Mouse (Mus musculus): Measurements from ENCODE around the gene Map3k10. TPM values are rescaled to one million over a fixed set of nuclear protein-coding genes. Genes with fewer than 3 reads are reported as not detected.

Map3k10 gene
- polyA plus RNA-seq, 1 experiment from 2014 or later = 3.8 TPM

GRCm38 (mm10) chr7:27687836-27688235 is 13.4 kb upstream of the Map3k10 start:
- H3K4me2 ChIP-seq (ENCODE audit: low read length) = 0 out of 2 replicates have a peak overlapping the region, but pooled peaks have one; percentile 88
- ATAC-seq (ENCODE audit: insufficient number of reproducible peaks, insufficient read depth, low FRiP score, low read depth) = no peak
- H3K9me3 ChIP-seq (ENCODE audit: control insufficient read depth, low read length) = no peaks in the 10 kb centered on the region
- H3K4me1 ChIP-seq (ENCODE audit: control insufficient read depth in 2 of 2, insufficient read depth in 2 of 2, low read length in 2 of 2) = peaks cover 5 to 15% of the 10 kb centered on the region in 2 experiments
- H3K36me3 ChIP-seq (ENCODE audit: control insufficient read depth, insufficient read depth, low read length) = no peaks in the 10 kb centered on the region
- 78% methylated on average over 3 of the region's 3 CpGs for WGBS
- no peak overlapping the region for H3K4me3 ChIP-seq (ENCODE audit: control insufficient read depth in 1 of 2, insufficient read depth in 1 of 2, low read depth in 1 of 2, low read length in 2 of 2)
- no peak overlapping the region for H3K27ac ChIP-seq (replicated peaks in 1 of 2; ENCODE audit: control insufficient read depth in 1 of 2, insufficient read depth in 1 of 2, low read depth in 2 of 2, low read length in 2 of 2)
- peaks cover 10% of the 10 kb centered on the region; the same call in 1 of the 2 replicates for H3K27me3 ChIP-seq (ENCODE audit: control insufficient read depth, insufficient read depth, low read length)
- peak overlapping the region; percentile 85; the same call in 1 of the 2 replicates for H3K9ac ChIP-seq (ENCODE audit: low read length)

- no peaks in the 10 kb centered on the region for H3K9me3 ChIP-seq (ENCODE audit: control insufficient read depth, low read length)
- 79% methylated on average over 1 of the region's 1 CpGs for WGBS
These were observed 12.6 kb upstream of the Map3k10 start for GRCm38 (mm10) chr7:27687043-27687442.

GRCm38 (mm10) chr7:27685681-27686080 is 11.3 kb upstream of the Map3k10 start:
- no peak for ATAC-seq (ENCODE audit: insufficient number of reproducible peaks, insufficient read depth, low FRiP score, low read depth)
- Histone ChIP-seq H3K36me3 (ENCODE audit: control insufficient read depth, insufficient read depth, low read length) (no peaks in the 10 kb centered on the region), H3K9me3 (ENCODE audit: control insufficient read depth, low read length) (no peaks in the 10 kb centered on the region), H3K4me1 (ENCODE audit: control insufficient read depth in 2 of 2, insufficient read depth in 2 of 2, low read length in 2 of 2) (peaks cover 5 to 15% of the 10 kb centered on the region in 2 experiments), H3K27ac (replicated peaks in 1 of 2; ENCODE audit: control insufficient read depth in 1 of 2, insufficient read depth in 1 of 2, low read depth in 2 of 2, low read length in 2 of 2) (no peak overlapping the region), H3K9ac (ENCODE audit: low read length) (no peak overlapping the region), H3K4me2 (ENCODE audit: low read length) (peak overlapping the region; percentile 42), H3K27me3 (ENCODE audit: control insufficient read depth, insufficient read depth, low read length) (peaks cover 10% of the 10 kb centered on the region; the same call in 1 of the 2 replicates), H3K4me3 (ENCODE audit: control insufficient read depth in 1 of 2, insufficient read depth in 1 of 2, low read depth in 1 of 2, low read length in 2 of 2) (no peak overlapping the region)
- WGBS = 0% methylated on average over 6 of the region's 6 CpGs

More at GRCm38 (mm10) chr7:27687043-27687442, 12.6 kb upstream of the Map3k10 start:
- Histone ChIP-seq H3K4me2 (ENCODE audit: low read length) (no peak overlapping the region), H3K9ac (ENCODE audit: low read length) (no peak overlapping the region), H3K36me3 (ENCODE audit: control insufficient read depth, insufficient read depth, low read length) (no peaks in the 10 kb centered on the region), H3K4me3 (ENCODE audit: control insufficient read depth in 1 of 2, insufficient read depth in 1 of 2, low read depth in 1 of 2, low read length in 2 of 2) (no peak overlapping the region), H3K27me3 (ENCODE audit: control insufficient read depth, insufficient read depth, low read length) (peaks cover 10% of the 10 kb centered on the region; the same call in 1 of the 2 replicates), H3K27ac (replicated peaks in 1 of 2; ENCODE audit: control insufficient read depth in 1 of 2, insufficient read depth in 1 of 2, low read depth in 2 of 2, low read length in 2 of 2) (no peak overlapping the region), H3K4me1 (ENCODE audit: control insufficient read depth in 2 of 2, insufficient read depth in 2 of 2, low read length in 2 of 2) (peaks cover 5 to 15% of the 10 kb centered on the region in 2 experiments)
- no peak for ATAC-seq (ENCODE audit: insufficient number of reproducible peaks, insufficient read depth, low FRiP score, low read depth)

- H3K27me3 ChIP-seq (ENCODE audit: control insufficient read depth, insufficient read depth, low read length) = peaks cover 10% of the 10 kb centered on the region; the same call in 1 of the 2 replicates
- peaks cover 5 to 15% of the 10 kb centered on the region in 2 experiments for H3K4me1 ChIP-seq (ENCODE audit: control insufficient read depth in 2 of 2, insufficient read depth in 2 of 2, low read length in 2 of 2)
- H3K4me2 ChIP-seq (ENCODE audit: low read length) = peak overlapping the region; percentile 42
- H3K9me3 ChIP-seq (ENCODE audit: control insufficient read depth, low read length) = no peaks in the 10 kb centered on the region
- H3K4me3 ChIP-seq (ENCODE audit: control insufficient read depth in 1 of 2, insufficient read depth in 1 of 2, low read depth in 1 of 2, low read length in 2 of 2) = no peak overlapping the region
- H3K27ac ChIP-seq (replicated peaks in 1 of 2; ENCODE audit: control insufficient read depth in 1 of 2, insufficient read depth in 1 of 2, low read depth in 2 of 2, low read length in 2 of 2) = no peak overlapping the region
- no peak overlapping the region for H3K9ac ChIP-seq (ENCODE audit: low read length)
- no peaks in the 10 kb centered on the region for H3K36me3 ChIP-seq (ENCODE audit: control insufficient read depth, insufficient read depth, low read length)
- 23% methylated on average over 5 of the region's 5 CpGs for WGBS
- ATAC-seq (ENCODE audit: insufficient number of reproducible peaks, insufficient read depth, low FRiP score, low read depth) = no peak
These were observed 10.8 kb upstream of the Map3k10 start for GRCm38 (mm10) chr7:27685220-27685619.

GRCm38 (mm10) chr7:27683218-27683617 is 8.8 kb upstream of the Map3k10 start:
- Histone ChIP-seq H3K4me2 (ENCODE audit: low read length) (no peak overlapping the region), H3K9me3 (ENCODE audit: control insufficient read depth, low read length) (no peaks in the 10 kb centered on the region), H3K4me1 (ENCODE audit: control insufficient read depth in 2 of 2, insufficient read depth in 2 of 2, low read length in 2 of 2) (peaks cover 2 to 6% of the 10 kb centered on the region in 2 experiments), H3K27ac (replicated peaks in 1 of 2; ENCODE audit: control insufficient read depth in 1 of 2, insufficient read depth in 1 of 2, low read depth in 2 of 2, low read length in 2 of 2) (no peak overlapping the region), H3K9ac (ENCODE audit: low read length) (no peak overlapping the region), H3K4me3 (ENCODE audit: control insufficient read depth in 1 of 2, insufficient read depth in 1 of 2, low read depth in 1 of 2, low read length in 2 of 2) (no peak overlapping the region), H3K36me3 (ENCODE audit: control insufficient read depth, insufficient read depth, low read length) (no peaks in the 10 kb centered on the region), H3K27me3 (ENCODE audit: control insufficient read depth, insufficient read depth, low read length) (peaks cover 10% of the 10 kb centered on the region; the same call in 1 of the 2 replicates)
- WGBS = 6% methylated on average over 2 of the region's 2 CpGs
- no peak for ATAC-seq (ENCODE audit: insufficient number of reproducible peaks, insufficient read depth, low FRiP score, low read depth)

GRCm38 (mm10) chr7:27675222-27675612 is 819 bp upstream of the Map3k10 start:
- Histone ChIP-seq H3K36me3 (ENCODE audit: control insufficient read depth, insufficient read depth, low read length) (peaks cover 7% of the 10 kb centered on the region; the same call in 1 of the 2 replicates), H3K27me3 (ENCODE audit: control insufficient read depth, insufficient read depth, low read length) (no peaks in the 10 kb centered on the region), H3K4me3 (ENCODE audit: control insufficient read depth in 1 of 2, insufficient read depth in 1 of 2, low read depth in 1 of 2, low read length in 2 of 2) (peak overlapping the region in 1 of 2 experiments; percentile 86; a peak in 1 of 4 replicates), H3K4me2 (ENCODE audit: low read length) (peak overlapping the region; percentile 100), H3K9me3 (ENCODE audit: control insufficient read depth, low read length) (no peaks in the 10 kb centered on the region), H3K4me1 (ENCODE audit: control insufficient read depth in 2 of 2, insufficient read depth in 2 of 2, low read length in 2 of 2) (peaks cover 11 to 14% of the 10 kb centered on the region in 2 experiments; a peak in 3 of 4 replicates), H3K27ac (replicated peaks in 1 of 2; ENCODE audit: control insufficient read depth in 1 of 2, insufficient read depth in 1 of 2, low read depth in 2 of 2, low read length in 2 of 2) (no peak overlapping the region), H3K9ac (ENCODE audit: low read length) (no peak overlapping the region)
- WGBS = 29% methylated on average over 14 of the region's 14 CpGs
- no peak for ATAC-seq (ENCODE audit: insufficient number of reproducible peaks, insufficient read depth, low FRiP score, low read depth)

GRCm38 (mm10) chr7:27674195-27674521 is 240 bp downstream of the Map3k10 start:
- peak overlapping the region; percentile 82 to 86 for H3K4me3 ChIP-seq (ENCODE audit: control insufficient read depth in 1 of 2, insufficient read depth in 1 of 2, low read depth in 1 of 2, low read length in 2 of 2)
- peak overlapping the region; percentile 87 for H3K9ac ChIP-seq (ENCODE audit: low read length)
- WGBS = 0% methylated on average over 36 of the region's 38 CpGs
- peaks cover 11 to 14% of the 10 kb centered on the region in 2 experiments; a peak in 3 of 4 replicates for H3K4me1 ChIP-seq (ENCODE audit: control insufficient read depth in 2 of 2, insufficient read depth in 2 of 2, low read length in 2 of 2)
- peak; percentile 73 for ATAC-seq (ENCODE audit: insufficient number of reproducible peaks, insufficient read depth, low FRiP score, low read depth)
- H3K36me3 ChIP-seq (ENCODE audit: control insufficient read depth, insufficient read depth, low read length) = peaks cover 11% of the 10 kb centered on the region; the same call in 1 of the 2 replicates
- no peaks in the 10 kb centered on the region for H3K27me3 ChIP-seq (ENCODE audit: control insufficient read depth, insufficient read depth, low read length)
- H3K27ac ChIP-seq (replicated peaks in 1 of 2; ENCODE audit: control insufficient read depth in 1 of 2, insufficient read depth in 1 of 2, low read depth in 2 of 2, low read length in 2 of 2) = peak overlapping the region in 1 of 2 experiments; percentile 87; a peak in 1 of 4 replicates
- no peaks in the 10 kb centered on the region for H3K9me3 ChIP-seq (ENCODE audit: control insufficient read depth, low read length)
- H3K4me2 ChIP-seq (ENCODE audit: low read length) = peak overlapping the region; percentile 100

Measured in heart, embryonic 14.5 days (tissue).